Mouse (Mus musculus) liver, embryonic 13.5 days (tissue): ENCODE measurements around the gene Llgl2. TPM values are rescaled to one million over a fixed set of nuclear protein-coding genes. Genes with fewer than 3 reads are reported as not detected.
"Not testable (repeated sequence)": the region's sequence is repeated elsewhere in the genome, so short reads cannot be mapped to it uniquely, and the experiment has no call there.

Experiments
- ATAC-seq: fragments of 200-750 bp; cut with Nextera tagmentation; 2 replicates; pipeline ENCODE4 v1.8.0; 2017; ENCODE audit warnings: low read depth, mild to moderate bottlenecking, moderate number of reproducible peaks, moderate library complexity
- DNase-seq: peaks from one replicate; pipeline ENCODE4 v3.0.0; 2022
- H3K27ac ChIP-seq: fragments of 300-500 bp; sonication (generic); 2 replicates; pipeline ENCODE4 v1.5.1; 2015; ENCODE audit warnings: moderate library complexity, mild to moderate bottlenecking, inconsistent platforms
- H3K27me3 ChIP-seq: fragments of 300-500 bp; sonication (generic); 2 replicates; pipeline ENCODE4 v1.6.1; 2015; ENCODE audit warnings: mild to moderate bottlenecking, inconsistent platforms
- H3K36me3 ChIP-seq: fragments of 300-500 bp; sonication (generic); 2 replicates; pipeline ENCODE4 v1.6.1; 2015; ENCODE audit warnings: mild to moderate bottlenecking, inconsistent platforms
- H3K4me1 ChIP-seq: fragments of 300-500 bp; sonication (generic); replicated peaks from 2 replicates; pipeline ENCODE4 v1.6.1; 2015; ENCODE audit warnings: inconsistent platforms
- H3K4me2 ChIP-seq: fragments of 300-500 bp; sonication (generic); 2 replicates; pipeline ENCODE4 v1.6.1; 2015; ENCODE audit warnings: inconsistent platforms, mild to moderate bottlenecking, moderate library complexity
- H3K4me3 ChIP-seq: fragments of 300-500 bp; sonication (generic); replicated peaks from 2 replicates; pipeline ENCODE4 v1.5.1; 2015; ENCODE audit warnings: mild to moderate bottlenecking, inconsistent platforms
- H3K9ac ChIP-seq: fragments of 300-500 bp; sonication (generic); 2 replicates; pipeline ENCODE4 v1.6.1; 2015; ENCODE audit warnings: mild to moderate bottlenecking, inconsistent platforms
- H3K9me3 ChIP-seq: fragments of 300-500 bp; sonication (generic); replicated peaks from 2 replicates; pipeline ENCODE4 v1.6.1; 2016; ENCODE audit warnings: inconsistent platforms
- WGBS: fragments of 180-500 bp; shearing (Covaris S2); methylation state at CpG from one replicate; pipeline ENCODE4 v1.1.7; 2015; ENCODE audit not compliant: insufficient replicate concordance; 5-methylcytosine and 5-hydroxymethylcytosine counted together
- polyA plus RNA-seq: library from polyadenylated mRNA; unstranded; fragments of >200 nt; fragmentation: Nextera tagmentation; extraction: Ambion mirVana; gene quantifications from 2 replicates; pipeline ENCODE4 v1.2.1, GENCODE M21; 2015

Gene Llgl2
- polyA plus RNA-seq, 1 experiment from 2014 or later = 9.8 TPM

- H3K27me3 ChIP-seq = peaks cover 42% of the 10 kb centered on the region
- peaks cover 59% of the 10 kb centered on the region for H3K36me3 ChIP-seq
- no peak overlapping the region for H3K4me2 ChIP-seq
- no peak for DNase-seq
- no peak for ATAC-seq
- H3K9ac ChIP-seq = no peak overlapping the region
- H3K4me3 ChIP-seq = no peak overlapping the region
- no peak overlapping the region for H3K27ac ChIP-seq
- H3K9me3 ChIP-seq = no peaks in the 10 kb centered on the region
- peaks cover 17% of the 10 kb centered on the region for H3K4me1 ChIP-seq
- WGBS = 87% methylated on average over 6 of the region's 6 CpGs
Measured at GRCm38 (mm10) chr11:115854674-115855073, 30.8 kb downstream of the Llgl2 start.

DNA sequence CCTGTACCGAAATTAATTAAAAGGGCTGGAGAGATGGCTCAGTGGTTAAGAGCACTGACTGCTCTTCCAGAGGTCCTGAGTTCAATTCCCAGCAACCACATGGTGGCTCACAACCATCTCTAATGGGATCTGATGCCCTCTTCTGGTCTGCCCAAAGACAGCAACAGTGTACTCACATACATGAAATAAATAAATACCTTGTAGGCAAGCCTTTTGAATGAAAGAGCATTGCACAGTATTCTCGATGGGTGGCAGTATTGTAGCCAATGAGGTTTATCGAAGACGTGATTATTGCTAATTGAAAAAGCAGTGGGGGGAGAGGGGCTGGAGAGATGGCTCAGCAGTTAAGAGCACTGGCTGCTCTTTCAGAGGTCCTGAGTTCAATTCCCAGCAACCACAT is 33.3 kb downstream of the Llgl2 start:
- Histone ChIP-seq H3K36me3 (peaks cover 34% of the 10 kb centered on the region), H3K4me1 (peaks cover 22% of the 10 kb centered on the region)
- WGBS = 78% methylated on average over 4 of the region's 4 CpGs

DNA sequence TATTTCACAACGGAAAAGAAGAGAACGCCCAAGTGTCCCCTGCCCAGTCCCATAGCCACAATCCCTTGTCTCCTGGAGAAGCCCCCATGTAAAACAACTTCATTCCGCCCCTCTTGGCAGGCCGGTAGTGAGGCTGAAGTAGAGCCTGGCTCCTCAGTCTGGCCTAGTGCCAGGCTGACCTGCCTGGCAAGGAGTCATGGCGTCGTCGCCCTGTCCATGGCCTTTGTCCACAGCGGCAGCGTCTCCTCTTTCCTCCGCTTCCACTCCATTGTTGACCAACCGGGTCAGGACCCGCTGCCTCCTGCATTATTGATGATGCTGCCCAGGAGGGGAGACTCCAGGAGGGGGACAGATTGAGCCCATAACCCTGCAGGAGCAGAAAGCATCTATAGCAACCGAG is 34.1 kb downstream of the Llgl2 start:
- 58% methylated on average over 13 of the region's 13 CpGs for WGBS
- ATAC-seq = no peak
- H3K27me3 ChIP-seq = peaks cover 72% of the 10 kb centered on the region
- H3K36me3 ChIP-seq = peaks cover 26% of the 10 kb centered on the region
- H3K4me1 ChIP-seq = peaks cover 22% of the 10 kb centered on the region
- no peaks in the 10 kb centered on the region for H3K9me3 ChIP-seq
- H3K4me2 ChIP-seq = no peak overlapping the region
- H3K9ac ChIP-seq = no peak overlapping the region
- no peak for DNase-seq
- peak overlapping the region; percentile 50; the same call in 1 of the 2 replicates for H3K4me3 ChIP-seq
- no peak overlapping the region for H3K27ac ChIP-seq

More for the DNA sequence above, 33.3 kb downstream of the Llgl2 start:
- H3K27me3 ChIP-seq = peaks cover 66% of the 10 kb centered on the region
- H3K9ac ChIP-seq, ATAC-seq, H3K4me2 ChIP-seq, H3K9me3 ChIP-seq, DNase-seq, H3K27ac ChIP-seq, H3K4me3 ChIP-seq: not testable (repeated sequence)

DNA sequence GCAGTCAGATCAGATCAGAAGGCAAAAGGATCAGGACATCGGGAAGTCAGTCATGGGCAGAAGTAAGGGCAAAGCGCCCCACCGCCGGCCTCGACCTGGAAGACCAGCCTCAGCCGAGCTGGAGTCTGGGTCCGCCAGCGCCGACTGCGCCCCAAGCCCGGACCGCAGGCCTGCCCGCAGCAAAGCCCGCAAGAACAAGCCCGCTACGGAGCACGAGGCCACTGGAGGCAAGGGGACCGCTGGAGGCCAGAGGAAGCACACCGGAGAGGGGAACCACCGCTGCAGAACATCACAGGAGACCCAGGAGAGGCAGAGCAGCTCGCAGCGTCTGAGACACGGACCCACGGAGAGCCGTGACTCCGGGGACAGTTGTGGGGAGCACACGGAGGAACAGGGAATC is 34.5 kb downstream of the Llgl2 start, which contains the start of gene Myo15b:
Gene Myo15b (plus strand): TSS at position 53 of the 400 bp plus-strand sequence.
- ATAC-seq = no peak
- Histone ChIP-seq H3K4me2 (peak within 1 kb of the TSS; percentile 67), H3K27ac (no peak within 1 kb of the TSS), H3K36me3 (peaks cover 22% of the 10 kb centered on the region), H3K4me1 (peaks cover 22% of the 10 kb centered on the region), H3K9ac (peak within 1 kb of the TSS; percentile 49; the same call in 1 of the 2 replicates), H3K4me3 (peak within 1 kb of the TSS; percentile 50), H3K27me3 (peaks cover 72% of the 10 kb centered on the region), H3K9me3 (no peaks in the 10 kb centered on the region)
- WGBS = 13% methylated on average over 27 of the region's 27 CpGs
- DNase-seq = no peak

GRCm38 (mm10) chr11:115859143-115859945 is 35.5 kb downstream of the Llgl2 start:
- Histone ChIP-seq H3K9me3 (no peaks in the 10 kb centered on the region), H3K4me3 (peak overlapping the region; percentile 50), H3K27ac (no peak overlapping the region), H3K36me3 (peaks cover 12% of the 10 kb centered on the region; the same call in 1 of the 2 replicates), H3K27me3 (peaks cover 72% of the 10 kb centered on the region), H3K9ac (peak overlapping the region; percentile 49), H3K4me1 (peaks cover 22% of the 10 kb centered on the region), H3K4me2 (peak overlapping the region; percentile 67)
- peak; percentile 75 for DNase-seq
- 2% methylated on average over 75 of the region's 75 CpGs for WGBS
- ATAC-seq = peak; percentile 83

GRCm38 (mm10) chr11:115863895-115864294 is 40.0 kb downstream of the Llgl2 start:
- H3K4me1 ChIP-seq = peaks cover 12% of the 10 kb centered on the region
- ATAC-seq (no peak), DNase-seq (no peak)
- no peak overlapping the region for H3K27ac ChIP-seq
- H3K4me3 ChIP-seq = no peak overlapping the region
- H3K9me3 ChIP-seq = no peaks in the 10 kb centered on the region
- 69% methylated on average over 8 of the region's 8 CpGs for WGBS
- no peak overlapping the region for H3K4me2 ChIP-seq
- no peaks in the 10 kb centered on the region for H3K36me3 ChIP-seq
- no peak overlapping the region for H3K9ac ChIP-seq
- H3K27me3 ChIP-seq = peaks cover 44% of the 10 kb centered on the region

DNA sequence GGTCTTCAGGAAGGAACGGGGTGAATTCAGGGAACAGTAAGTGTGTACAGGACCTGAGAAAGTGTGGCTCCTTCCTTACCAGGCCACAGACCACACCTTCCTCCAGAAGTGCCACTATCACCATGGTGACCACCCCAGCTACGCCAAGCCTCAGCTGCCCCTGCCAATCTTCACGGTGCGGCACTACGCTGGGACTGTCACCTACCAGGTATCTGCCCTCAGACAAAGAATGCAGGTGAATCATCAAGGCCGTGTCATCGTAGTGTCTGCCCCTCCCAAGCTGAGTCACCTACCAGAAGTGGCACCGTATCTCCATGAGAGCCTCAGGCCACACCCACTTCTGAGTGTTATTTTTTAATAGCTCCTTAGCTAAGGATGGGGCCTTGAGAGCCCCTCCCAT is 45.5 kb downstream of the Llgl2 start:
- H3K4me1 ChIP-seq = peaks cover 23% of the 10 kb centered on the region
- DNase-seq (peak; percentile 42), ATAC-seq (peak; percentile 44)
- H3K4me2 ChIP-seq = peak overlapping the region; percentile 18; the same call in 1 of the 2 replicates
- peaks cover 5% of the 10 kb centered on the region; the same call in 1 of the 2 replicates for H3K27me3 ChIP-seq
- WGBS = 42% methylated on average over 8 of the region's 8 CpGs
- no peaks in the 10 kb centered on the region for H3K36me3 ChIP-seq
- H3K9me3 ChIP-seq = no peaks in the 10 kb centered on the region
- no peak overlapping the region for H3K4me3 ChIP-seq
- H3K27ac ChIP-seq = peak overlapping the region; percentile 6; the same call in 1 of the 2 replicates
- H3K9ac ChIP-seq = no peak overlapping the region

- no peaks in the 10 kb centered on the region for H3K9me3 ChIP-seq
- DNase-seq (no peak), ATAC-seq (peak; percentile 49)
- no peaks in the 10 kb centered on the region for H3K36me3 ChIP-seq
- no peak overlapping the region for H3K4me3 ChIP-seq
- 71% methylated on average over 4 of the region's 4 CpGs for WGBS
- H3K4me2 ChIP-seq = no peak overlapping the region
- H3K4me1 ChIP-seq = peaks cover 33% of the 10 kb centered on the region
- H3K9ac ChIP-seq = no peak overlapping the region
- no peak overlapping the region for H3K27ac ChIP-seq
- no peaks in the 10 kb centered on the region for H3K27me3 ChIP-seq
Measured at GRCm38 (mm10) chr11:115872437-115872836, 48.6 kb downstream of the Llgl2 start.

- WGBS = 83% methylated on average over 3 of the region's 3 CpGs
- no peaks in the 10 kb centered on the region for H3K9me3 ChIP-seq
- no peaks in the 10 kb centered on the region for H3K27me3 ChIP-seq
- H3K27ac ChIP-seq = no peak overlapping the region
- H3K4me1 ChIP-seq = peaks cover 22% of the 10 kb centered on the region
- DNase-seq (no peak), ATAC-seq (no peak)
- H3K4me3 ChIP-seq = no peak overlapping the region
- no peak overlapping the region for H3K9ac ChIP-seq
- no peak overlapping the region for H3K4me2 ChIP-seq
- no peaks in the 10 kb centered on the region for H3K36me3 ChIP-seq
Measured at GRCm38 (mm10) chr11:115875935-115876334, 52.1 kb downstream of the Llgl2 start.

DNA sequence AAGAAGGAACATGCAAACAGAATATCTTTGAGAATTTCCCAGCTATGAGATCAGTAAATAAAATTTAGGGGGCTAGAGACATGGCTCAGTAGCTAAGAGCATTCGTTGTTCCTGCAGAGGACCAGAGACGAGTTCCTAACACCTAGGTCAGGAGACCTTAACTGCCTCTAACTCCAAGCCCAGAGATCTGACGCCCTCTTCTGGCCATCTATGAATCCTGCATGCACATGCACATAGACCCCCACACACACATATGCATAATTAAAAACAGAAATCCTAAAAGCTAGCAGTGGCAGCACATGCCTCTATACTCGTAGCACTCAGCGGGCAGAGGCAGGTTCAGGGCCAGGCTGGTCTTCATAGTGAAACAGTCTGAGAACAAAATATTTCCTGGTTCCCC is 52.6 kb downstream of the Llgl2 start:
- Histone ChIP-seq H3K9me3 (no peaks in the 10 kb centered on the region), H3K4me3 (no peak overlapping the region), H3K27ac (no peak overlapping the region), H3K4me1 (peaks cover 22% of the 10 kb centered on the region), H3K36me3 (no peaks in the 10 kb centered on the region), H3K9ac (no peak overlapping the region), H3K4me2 (no peak overlapping the region), H3K27me3 (no peaks in the 10 kb centered on the region)
- 68% methylated on average over 5 of the region's 5 CpGs for WGBS
- no peak for ATAC-seq
- no peak for DNase-seq

- H3K9ac ChIP-seq = no peak overlapping the region
- no peak overlapping the region for H3K4me2 ChIP-seq
- 30% methylated on average over 6 of the region's 6 CpGs for WGBS
- no peak overlapping the region for H3K4me3 ChIP-seq
- no peaks in the 10 kb centered on the region for H3K36me3 ChIP-seq
- DNase-seq (no peak), ATAC-seq (no peak)
- H3K27me3 ChIP-seq = peaks cover 8% of the 10 kb centered on the region
- H3K27ac ChIP-seq = no peak overlapping the region
- H3K9me3 ChIP-seq = no peaks in the 10 kb centered on the region
- H3K4me1 ChIP-seq = peaks cover 15% of the 10 kb centered on the region
Measured at GRCm38 (mm10) chr11:115877174-115877755, 53.4 kb downstream of the Llgl2 start.
